ENCODE assay signal across 6 mouse cellular contexts in the genomic region with DNA sequence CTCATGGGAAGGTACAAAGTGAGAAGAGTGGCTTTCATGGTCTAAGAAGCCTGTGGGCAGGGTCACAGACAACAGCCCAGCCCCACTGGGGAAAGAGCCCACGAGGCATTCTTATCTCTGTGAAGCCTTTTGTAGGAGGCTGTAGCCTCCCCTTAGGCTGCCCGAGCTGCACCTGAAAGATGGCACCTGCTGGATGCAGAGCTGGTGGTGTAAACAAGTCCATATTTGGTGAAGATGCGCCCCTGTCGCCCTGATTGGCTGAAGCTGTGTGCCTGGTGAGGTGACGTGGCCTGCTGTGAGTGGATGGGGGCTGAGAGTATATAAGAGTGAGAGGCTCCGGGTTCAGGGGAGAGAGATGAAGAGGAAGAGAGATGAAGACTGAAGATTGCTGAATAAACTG. TPM values are rescaled to one million over a fixed set of nuclear protein-coding genes. Genes with fewer than 3 reads are reported as not detected.
DNase-seq lines count a peak whose midpoint lies in the region; ATAC-seq and TF ChIP-seq lines count a peak whose summit lies in the region.
"Not testable (repeated sequence)": the region's sequence is repeated elsewhere in the genome, so short reads cannot be mapped to it uniquely, and the experiment has no call there.

No protein-coding gene starts in this region.

- 76% methylated on average over 6 of the region's 6 CpGs for WGBS in heart, postnatal 0 days
- 84% methylated on average over 6 of the region's 6 CpGs for WGBS in midbrain, embryonic 11.5 days

- peak overlapping the region; percentile 96 for H3K27ac ChIP-seq in embryonic fibroblast, embryonic 13.5 days (ENCODE audit: insufficient read depth, low read length)
- H3K27ac ChIP-seq in heart, postnatal 0 days (ENCODE audit: low read depth): peak overlapping the region; percentile 58; the same call in 1 of the 2 replicates
- H3K27ac ChIP-seq in midbrain, embryonic 11.5 days (ENCODE audit: low read depth, low read length): not testable (repeated sequence)

- H3K9ac ChIP-seq in heart, postnatal 0 days (replicated peaks; ENCODE audit: low read depth, low read length); midbrain, embryonic 11.5 days (ENCODE audit: low read length): not testable (repeated sequence)

- TF ChIP-seq CTCF in embryonic fibroblast, embryonic 13.5 days (IDR thresholded peaks at IDR 0.05; ENCODE audit: borderline replicate concordance, insufficient read depth, low read length); heart, postnatal 0 days (IDR thresholded peaks at IDR 0.05; ENCODE audit: low read depth): not testable (repeated sequence)

- not testable (repeated sequence) for TF ChIP-seq POLR2A in embryonic fibroblast, embryonic 13.5 days (IDR thresholded peaks at IDR 0.05; ENCODE audit: low read depth, low read length)

- H3K36me3 ChIP-seq in heart, postnatal 0 days (replicated peaks; ENCODE audit: control insufficient read depth, insufficient read depth, low read length); midbrain, embryonic 11.5 days (ENCODE audit: control insufficient read depth, insufficient read depth, low read length): not testable (repeated sequence)

- DNase-seq in CD8-positive naive resting alpha-beta T cell, adult 2 months (ENCODE audit: low read depth in 2 of 2, low spot score in 2 of 2): peak; percentile 59 to 62
- DNase-seq in heart, postnatal 0 days (ENCODE audit: low spot score): not testable (repeated sequence)
- DNase-seq in midbrain, embryonic 11.5 days (ENCODE audit: low spot score, missing footprints): peak; percentile 39
- DNase-seq in spleen, postnatal 36 days (ENCODE audit: low spot score in 2 of 2): peak; percentile 39 to 45
- DNase-seq in thymus, postnatal 14 days: peak; percentile 86

- ATAC-seq in heart, postnatal 0 days (ENCODE audit: insufficient read depth, low read depth); midbrain, embryonic 11.5 days (ENCODE audit: low FRiP score): not testable (repeated sequence)

- not testable (repeated sequence) for H3K4me1 ChIP-seq in embryonic fibroblast, embryonic 13.5 days (ENCODE audit: control insufficient read depth, insufficient read depth, low read length); heart, postnatal 0 days (ENCODE audit: control insufficient read depth, insufficient read depth); midbrain, embryonic 11.5 days (ENCODE audit: control insufficient read depth, insufficient read depth, low read length)

- not testable (repeated sequence) for H3K27me3 ChIP-seq in heart, postnatal 0 days (ENCODE audit: control insufficient read depth, insufficient read depth, low read length); midbrain, embryonic 11.5 days (ENCODE audit: control insufficient read depth, insufficient read depth, low read length)

- H3K4me3 ChIP-seq in embryonic fibroblast, embryonic 13.5 days (ENCODE audit: insufficient read depth, low read length); heart, postnatal 0 days (ENCODE audit: low read depth, low read length); midbrain, embryonic 11.5 days (ENCODE audit: low read depth, low read length): not testable (repeated sequence)

- not testable (repeated sequence) for TF ChIP-seq EP300 in heart, postnatal 0 days (IDR thresholded peaks at IDR 0.05; ENCODE audit: low read depth)

- not testable (repeated sequence) for H3K4me2 ChIP-seq in heart, postnatal 0 days (ENCODE audit: low read depth, low read length); midbrain, embryonic 11.5 days

- H3K9me3 ChIP-seq in heart, postnatal 0 days (replicated peaks; ENCODE audit: control insufficient read depth, low read length); midbrain, embryonic 11.5 days (ENCODE audit: control insufficient read depth, low read length): not testable (repeated sequence)

RNA-seq across cellular contexts. Expression of a gene that starts 47.4 kb away (rescaled TPM):
- 0.78 and 1.1 TPM in 2 replicates for polyA plus RNA-seq in embryonic fibroblast, embryonic 13.5 days (2011; ENCODE audit: insufficient read length, low read depth, missing spikeins)
- 1.0 TPM in 1 of 2 replicates, not detected in the other for total RNA-seq in heart, postnatal 0 days (2014; rRNA removed; ENCODE audit: low replicate concordance)
- polyA plus RNA-seq in heart, postnatal 0 days (2015; fragmentation: Nextera tagmentation; extraction: Ambion mirVana): 0.11 and 0.15 TPM in 2 replicates
- 0.37 and 0.40 TPM in 2 replicates for polyA plus RNA-seq in midbrain, embryonic 11.5 days (2014; fragmentation: Nextera tagmentation; extraction: Ambion mirVana)
